Mouse (Mus musculus) brain, embryonic 14.5 days (tissue): ENCODE results near the gene Spg7. TPM values are rescaled to one million over a fixed set of nuclear protein-coding genes. Genes with fewer than 3 reads are reported as not detected.

Experiments used
- DNase-seq: peaks from one replicate; pipeline ENCODE4 v3.0.0-alpha.2; 2011; ENCODE audit warnings: low read depth
- CTCF ChIP-seq: fragments of 200-500 bp; IDR thresholded peaks from 2 replicates; pipeline ENCODE4 v1.5.1; 2012; ENCODE audit warnings: inconsistent platforms, mild to moderate bottlenecking, moderate library complexity, borderline replicate concordance; ENCODE audit not compliant: insufficient read depth, insufficient read length; ENCODE audit errors: extremely low read depth
- POLR2A ChIP-seq: fragments of 200-500 bp; IDR thresholded peaks from 2 replicates; pipeline ENCODE4 v1.6.1; 2012; ENCODE audit warnings: mild to moderate bottlenecking, inconsistent platforms, borderline replicate concordance; ENCODE audit not compliant: poor library complexity, insufficient read depth, insufficient read length, severe bottlenecking; ENCODE audit errors: extremely low read depth
- polyA plus RNA-seq: library from polyadenylated mRNA; depleted of rRNA; stranded (reverse); fragments of >200 nt; gene quantifications from 2 replicates; pipeline ENCODE4 v1.2.3, GENCODE M21; 2012; rRNA removed

The Spg7 gene
- polyA plus RNA-seq, 1 experiment: 96.1 TPM

GRCm38 (mm10) chr8:123131041-123131440 is 68.3 kb downstream of the Spg7 start:
- no peak for TF ChIP-seq CTCF
- no peak for TF ChIP-seq POLR2A

GRCm38 (mm10) chr8:123132953-123133352 is 70.2 kb downstream of the Spg7 start:
- TF ChIP-seq POLR2A (no peak), CTCF (no peak)
- no peak for DNase-seq

More at GRCm38 (mm10) chr8:123131041-123131440, 68.3 kb downstream of the Spg7 start:
- DNase-seq: no peak

- no peak for TF ChIP-seq CTCF
- DNase-seq: no peak
These were observed 71.5 kb downstream of the Spg7 start for GRCm38 (mm10) chr8:123134149-123134713.

- peak; percentile 84 for DNase-seq
- TF ChIP-seq POLR2A (no peak), CTCF (no peak)
These were observed 72.7 kb downstream of the Spg7 start for GRCm38 (mm10) chr8:123135406-123135805.

- peak; percentile 24 for DNase-seq
- TF ChIP-seq POLR2A (no peak), CTCF (no peak)
These were observed 73.1 kb downstream of the Spg7 start for GRCm38 (mm10) chr8:123135806-123136205.

GRCm38 (mm10) chr8:123136287-123136686 is 73.5 kb downstream of the Spg7 start:
- DNase-seq: no peak
- TF ChIP-seq POLR2A (no peak), CTCF (no peak)

GRCm38 (mm10) chr8:123137645-123138077 is 74.9 kb downstream of the Spg7 start:
- peak; percentile 94 for DNase-seq
- TF ChIP-seq POLR2A (no peak), CTCF (no peak)

GRCm38 (mm10) chr8:123138741-123139140 is 76.0 kb downstream of the Spg7 start:
- TF ChIP-seq POLR2A: no peak
- no peak for TF ChIP-seq CTCF
- DNase-seq: no peak

- peak; percentile 84 for DNase-seq
These were observed 79.2 kb downstream of the Spg7 start for GRCm38 (mm10) chr8:123141741-123142462.

GRCm38 (mm10) chr8:123145279-123145678 is 82.5 kb downstream of the Spg7 start:
- no peak for DNase-seq
- no peak for TF ChIP-seq POLR2A
- TF ChIP-seq CTCF: peak; percentile 25; the same call in 1 of the 2 replicates

More at GRCm38 (mm10) chr8:123141741-123142462, 79.2 kb downstream of the Spg7 start:
- TF ChIP-seq CTCF (no peak), POLR2A (no peak)

- DNase-seq: peak; percentile 26
- TF ChIP-seq CTCF (no peak), POLR2A (no peak)
These were observed 83.6 kb downstream of the Spg7 start for GRCm38 (mm10) chr8:123146390-123146789.

Other genes starting within 250 kb of the Spg7 start
- gene Cdh15, start 215.0 kb upstream of the Spg7 start, polyA plus RNA-seq: 1.0 and 1.2 TPM in 2 replicates
- 52.8 and 76.8 TPM in 2 replicates for gene Ankrd11, start 20.7 kb upstream of the Spg7 start, polyA plus RNA-seq
- gene Rpl13, start 39.4 kb downstream of the Spg7 start, polyA plus RNA-seq: 1,764 and 1,996 TPM in 2 replicates
- gene Cpne7, start 54.4 kb downstream of the Spg7 start, polyA plus RNA-seq: 5.8 and 8.5 TPM in 2 replicates
- 1.8 and 3.5 TPM in 2 replicates for gene Sult5a1, start 95.4 kb downstream of the Spg7 start, polyA plus RNA-seq
- gene Dpep1, start 123.3 kb downstream of the Spg7 start, polyA plus RNA-seq: 0.37 and 0.66 TPM in 2 replicates
- gene Chmp1a, start 149.8 kb downstream of the Spg7 start, polyA plus RNA-seq: 146 and 154 TPM in 2 replicates
- 6.8 TPM in 2 replicates for gene Spata33, start 149.9 kb downstream of the Spg7 start, polyA plus RNA-seq
- 102 and 136 TPM in 2 replicates for gene Cdk10, start 161.9 kb downstream of the Spg7 start, polyA plus RNA-seq
- gene Spata2l, start 173.3 kb downstream of the Spg7 start, polyA plus RNA-seq: 3.2 and 3.9 TPM in 2 replicates
- 39.1 and 40.8 TPM in 2 replicates for gene Zfp276, start 191.3 kb downstream of the Spg7 start, polyA plus RNA-seq
- gene Vps9d1, start 191.4 kb downstream of the Spg7 start, polyA plus RNA-seq: 130 and 175 TPM in 2 replicates